Mouse (Mus musculus) heart, postnatal 0 days (tissue): ENCODE data around the gene Sinhcaf.

Source experiments
- CTCF ChIP-seq: IDR thresholded peaks from 2 replicates; pipeline ENCODE4 v1.5.1; 2016; ENCODE audit warnings: antibody characterized with exemption, control low read depth, low read depth
- EP300 ChIP-seq: IDR thresholded peaks from 2 replicates; pipeline ENCODE4 v1.6.1; 2016; ENCODE audit warnings: antibody characterized with exemption, low read depth

GRCm38 (mm10) chr6:148993117-148994077 is 47.1 kb upstream of the Sinhcaf start:
- TF ChIP-seq CTCF (peak; percentile 62), EP300 (no peak)
